Mouse (Mus musculus) A20 (cell line): ENCODE measurements around the gene Zfp786.

Source experiments
- DNase-seq: peaks from one replicate; pipeline ENCODE4 v3.0.0-alpha.2; 2011; ENCODE audit warnings: low read depth, low spot score

Gene Zfp786

GRCm38 (mm10) chr6:47821776-47822175, 8.9 kb downstream of the Zfp786 start:
- DNase-seq: no peak

DNA sequence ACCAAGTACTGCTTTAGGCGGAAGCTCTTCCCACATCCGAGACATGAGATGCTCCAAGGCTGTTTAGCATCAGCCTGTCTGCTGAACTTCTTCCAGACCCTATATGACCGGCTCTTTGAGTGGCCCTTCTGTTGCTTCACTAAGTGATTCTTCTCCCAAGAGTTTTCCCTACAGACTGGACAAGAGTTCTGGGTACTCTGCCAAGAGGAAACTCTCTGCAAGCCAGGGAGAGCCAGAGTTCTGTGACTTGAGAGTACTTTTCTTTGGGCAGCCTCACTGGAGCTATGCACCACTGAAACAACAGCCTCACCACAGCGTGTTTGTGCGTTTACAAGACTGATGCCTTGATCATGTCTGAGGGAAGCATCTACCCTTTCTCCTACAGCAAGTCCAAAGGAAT, 9.4 kb downstream of the Zfp786 start:
- no peak for DNase-seq

DNA sequence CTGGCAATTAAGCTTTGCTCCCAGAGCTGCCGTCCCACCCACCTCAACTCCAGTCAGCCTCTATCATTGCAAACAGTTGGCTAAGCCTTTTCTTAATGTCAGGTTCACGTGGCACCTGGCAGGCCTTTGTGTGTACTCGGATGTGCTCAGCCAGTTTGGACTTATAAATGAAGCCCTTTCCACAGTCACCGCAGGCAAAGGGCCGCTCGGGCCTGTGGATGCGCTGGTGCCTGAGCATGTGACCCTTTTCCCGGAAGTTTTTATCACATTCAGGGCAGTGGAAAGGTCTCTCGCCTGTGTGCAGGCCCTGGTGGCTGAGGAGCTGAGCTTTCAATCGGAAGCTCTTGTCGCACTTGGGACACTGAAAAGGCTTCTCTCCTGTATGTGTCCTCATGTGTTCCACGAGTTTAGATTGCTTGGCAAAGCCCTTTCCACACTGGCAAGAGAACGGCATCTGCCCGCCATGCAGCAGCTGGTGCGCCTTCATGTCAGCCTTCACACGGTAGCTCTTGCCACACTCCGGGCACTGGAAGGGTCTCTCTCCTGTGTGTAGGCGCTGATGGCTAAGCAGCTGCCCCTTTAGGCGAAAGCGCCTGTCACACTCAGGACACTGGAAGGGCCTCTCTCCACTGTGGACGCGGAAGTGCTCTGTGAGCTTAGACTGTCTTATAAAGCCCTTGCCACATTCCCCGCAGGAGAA, 10.9 kb downstream of the Zfp786 start:
- DNase-seq: no peak

- no peak for DNase-seq
Measured at GRCm38 (mm10) chr6:47818721-47819120, 11.9 kb downstream of the Zfp786 start.

GRCm38 (mm10) chr6:47816151-47816550, 14.5 kb downstream of the Zfp786 start:
- DNase-seq: no peak

- DNase-seq: peak; percentile 100
Measured at GRCm38 (mm10) chr6:47813257-47813878, 17.3 kb downstream of the Zfp786 start, which contains the start of gene Pdia4. Pdia4 (minus strand) TSS chr6:47813430.

- DNase-seq: peak; percentile 49
Measured at GRCm38 (mm10) chr6:47812271-47812915, 18.3 kb downstream of the Zfp786 start.

- no peak for DNase-seq
Measured at GRCm38 (mm10) chr6:47811324-47811723, 19.3 kb downstream of the Zfp786 start.

GRCm38 (mm10) chr6:47810181-47810580, 20.5 kb downstream of the Zfp786 start:
- DNase-seq: peak; percentile 24

DNA sequence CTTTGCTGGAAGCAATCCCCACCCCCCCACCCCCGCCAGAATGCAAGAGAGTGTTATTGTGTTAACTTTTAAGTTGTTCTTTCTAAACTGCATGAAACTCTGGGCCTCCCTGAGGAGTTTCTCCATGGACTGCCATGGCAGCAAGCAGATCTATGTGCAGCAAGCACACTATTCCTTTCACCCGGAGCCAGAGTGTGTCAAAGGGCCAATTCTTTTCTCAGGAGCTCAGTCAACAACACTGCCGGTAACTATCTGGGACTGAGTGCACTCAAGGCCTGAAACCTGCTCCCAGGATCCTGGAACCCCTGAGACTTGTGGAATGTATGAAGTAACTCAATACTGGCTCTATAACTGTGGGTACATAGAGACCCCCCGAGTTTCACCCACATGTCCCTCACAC, 21.6 kb downstream of the Zfp786 start:
- DNase-seq: no peak

DNA sequence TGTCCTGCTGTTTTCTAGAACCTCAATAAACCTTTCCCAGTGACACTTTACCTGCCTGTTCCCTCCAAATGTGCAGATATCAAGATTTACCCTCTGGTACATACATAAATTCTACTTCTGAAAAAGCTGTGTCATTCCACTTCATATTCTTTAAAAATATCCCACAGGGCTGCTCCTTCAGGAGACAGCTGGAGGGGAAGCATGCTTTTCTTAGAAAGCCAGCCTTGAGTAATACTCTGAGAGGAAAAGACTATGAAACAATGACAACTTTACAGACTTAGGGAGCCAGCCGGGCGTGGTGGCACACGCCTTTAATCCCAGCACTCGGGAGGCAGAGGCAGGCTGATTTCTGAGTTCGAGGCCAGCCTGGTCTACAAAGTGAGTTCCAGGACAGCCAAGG, 22.1 kb downstream of the Zfp786 start:
- DNase-seq: no peak

GRCm38 (mm10) chr6:47807419-47807818, 23.2 kb downstream of the Zfp786 start:
- DNase-seq: peak; percentile 48

- no peak for DNase-seq
Measured at GRCm38 (mm10) chr6:47805520-47805919, 25.1 kb downstream of the Zfp786 start.

DNA sequence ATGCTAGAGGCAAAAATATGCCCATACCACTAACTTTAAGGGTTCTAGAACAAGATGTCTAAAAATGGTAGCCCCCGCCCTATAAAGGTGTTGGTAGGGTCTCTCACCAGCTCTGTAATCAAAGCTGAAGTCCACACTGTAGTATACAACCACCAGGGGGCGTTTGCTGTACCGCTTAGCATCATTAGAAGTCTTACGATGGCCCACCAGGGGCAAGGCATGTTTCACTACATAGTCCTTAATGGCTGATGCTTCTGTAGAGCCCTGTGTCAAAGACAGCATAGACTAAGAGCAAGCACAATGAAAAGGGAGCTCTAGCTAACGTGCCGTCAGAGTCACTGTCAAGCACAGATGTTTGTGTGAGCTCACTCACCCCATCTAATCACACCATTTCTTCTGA, 31.6 kb downstream of the Zfp786 start:
- peak; percentile 77 for DNase-seq

- DNase-seq: peak; percentile 38
Measured at GRCm38 (mm10) chr6:47794106-47794830, 36.4 kb downstream of the Zfp786 start.

GRCm38 (mm10) chr6:47793284-47793683, 37.4 kb downstream of the Zfp786 start:
- DNase-seq: no peak

- DNase-seq: no peak
Measured at GRCm38 (mm10) chr6:47792533-47792932, 38.1 kb downstream of the Zfp786 start.

- DNase-seq: peak; percentile 61
Measured at GRCm38 (mm10) chr6:47790745-47791144, 39.9 kb downstream of the Zfp786 start.

DNA sequence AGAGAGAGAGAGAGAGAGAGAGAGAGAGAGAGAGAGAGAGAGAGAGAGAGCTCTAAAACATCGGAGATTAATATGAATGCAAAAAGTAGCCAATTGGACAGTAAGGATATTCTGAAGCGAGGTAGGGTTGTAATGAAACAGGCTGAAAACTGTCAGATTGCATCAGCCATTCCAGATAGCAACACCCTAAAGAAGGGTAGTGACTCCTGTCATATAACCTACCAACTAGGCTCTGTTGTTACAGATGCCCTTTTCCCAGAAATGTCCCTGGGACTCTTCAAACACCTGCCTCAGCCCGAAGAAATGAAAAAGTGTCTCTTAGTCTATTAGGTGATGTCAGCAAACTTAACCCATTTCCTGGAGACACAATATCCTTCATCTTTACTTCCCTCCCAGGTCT, 41.8 kb downstream of the Zfp786 start:
- DNase-seq: peak; percentile 63

DNA sequence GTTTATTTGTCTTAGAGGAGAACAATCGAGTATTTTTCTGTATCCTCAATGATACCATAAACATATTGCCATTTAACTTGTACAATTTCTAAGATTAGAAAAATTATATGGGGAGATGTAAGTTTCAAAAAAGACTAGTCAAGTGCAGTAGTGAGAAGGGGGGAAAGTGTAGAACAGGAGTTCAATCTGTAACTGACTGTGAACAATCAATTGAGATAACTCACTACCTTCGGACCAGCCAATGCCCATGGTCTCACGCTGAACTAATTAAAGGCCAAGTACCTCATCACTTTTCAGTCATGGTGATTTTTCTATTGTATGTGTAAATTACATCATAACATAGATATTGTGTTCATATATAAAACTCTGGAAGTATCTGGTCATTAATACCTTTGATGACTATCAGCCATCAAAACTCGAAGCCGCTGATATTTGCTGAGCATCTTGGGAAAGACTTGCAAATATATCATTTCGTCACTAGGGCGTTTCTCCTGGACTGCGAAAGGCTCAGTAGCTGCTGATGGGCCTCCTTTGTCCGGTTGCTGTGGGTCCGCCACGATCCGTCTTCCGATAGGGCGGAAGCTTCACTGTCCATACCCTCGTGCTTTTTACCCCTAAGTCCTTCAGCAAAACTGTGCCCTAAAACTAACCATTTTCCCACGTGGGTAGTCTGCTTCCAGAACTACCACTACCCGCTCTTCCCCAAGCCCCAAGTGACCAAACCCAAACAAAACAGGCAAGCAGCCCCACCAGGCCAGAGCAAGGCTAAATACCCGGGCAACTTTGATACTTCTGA, 42.5 kb downstream of the Zfp786 start:
- peak; percentile 94 for DNase-seq

DNA sequence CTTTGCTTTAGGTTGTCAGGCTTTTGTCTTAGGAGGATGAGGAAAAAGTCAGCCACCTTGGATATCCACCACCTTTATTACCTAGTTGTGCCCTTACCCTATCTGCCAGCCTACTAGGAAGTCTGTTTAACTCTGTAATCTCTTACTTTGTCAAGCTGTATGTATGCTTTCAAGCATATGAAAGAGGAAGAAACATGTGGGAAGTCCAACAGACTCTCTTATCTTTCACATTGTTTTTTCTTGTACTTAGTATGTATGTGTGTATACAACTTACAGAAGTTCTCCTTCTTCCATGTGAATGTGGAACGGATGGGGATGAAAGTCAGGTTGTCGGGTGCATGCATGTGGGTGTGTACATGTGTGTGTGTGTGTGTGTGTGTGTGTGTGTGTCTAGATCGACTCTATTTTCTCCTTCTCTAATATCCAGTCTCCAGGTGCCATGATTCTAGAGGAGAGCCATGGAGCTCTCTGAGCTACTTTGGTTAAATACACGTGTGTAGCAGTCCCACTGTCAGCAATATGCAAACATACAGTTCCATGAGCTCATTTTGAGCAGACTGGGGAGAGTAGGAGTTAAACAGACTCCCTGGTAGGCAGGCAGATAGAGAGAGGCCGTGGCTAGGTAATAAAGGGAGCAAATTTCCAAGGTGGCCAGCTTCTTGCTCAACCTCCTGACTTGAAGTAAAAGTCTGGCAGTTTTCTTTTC, 45.8 kb downstream of the Zfp786 start:
- DNase-seq: peak; percentile 37
